Mouse (Mus musculus) heart, adult 2 months (tissue): ENCODE measurements around the gene Ccnf. TPM values are rescaled to one million over a fixed set of nuclear protein-coding genes. Genes with fewer than 3 reads are reported as not detected.
A peak's percentile ranks its signal among the peaks of the same experiment; 100 is the strongest.

Experiments used
- DNase-seq, 2 experiments: peaks; one replicate each; pipeline ENCODE4 v3.0.0; 2021
- H3K27ac ChIP-seq: fragments of 200-600 bp; 2 replicates; pipeline ENCODE4 v1.8.1; 2022
- H3K27me3 ChIP-seq: fragments of 200-500 bp; 2 replicates; pipeline ENCODE4 v1.6.1; 2012; ENCODE audit warnings: mild to moderate bottlenecking, low read length, inconsistent platforms, mixed read lengths; ENCODE audit not compliant: control insufficient read depth, insufficient read depth
- H3K36me3 ChIP-seq: fragments of 200-500 bp; 2 replicates; pipeline ENCODE4 v1.6.1; 2012; ENCODE audit warnings: low read length, inconsistent platforms; ENCODE audit not compliant: control insufficient read depth, insufficient read depth
- H3K4me1 ChIP-seq: fragments of 200-500 bp; 2 replicates; pipeline ENCODE4 v1.6.1; 2011; ENCODE audit warnings: low read length; ENCODE audit not compliant: control insufficient read depth, insufficient read depth
- H3K4me3 ChIP-seq: fragments of 200-600 bp; 2 replicates; pipeline ENCODE4 v1.8.1; 2022
- H3K79me2 ChIP-seq: fragments of 200-500 bp; replicated peaks from 2 replicates; pipeline ENCODE4 v1.6.1; 2012; ENCODE audit warnings: mild to moderate bottlenecking, inconsistent platforms, low read length, moderate library complexity, mixed read lengths; ENCODE audit not compliant: control insufficient read depth, insufficient read depth
- H3K9ac ChIP-seq: fragments of 200-500 bp; 2 replicates; pipeline ENCODE4 v1.6.1; 2012; ENCODE audit warnings: low read depth, mild to moderate bottlenecking, control low read depth, inconsistent platforms, low read length, mixed read lengths
- CTCF ChIP-seq: fragments of 200-600 bp; IDR thresholded peaks from 2 replicates; pipeline ENCODE4 v1.8.1; 2022; ENCODE audit warnings: antibody characterized with exemption, mild to moderate bottlenecking, moderate library complexity
- EP300 ChIP-seq: fragments of 200-500 bp; IDR thresholded peaks from 2 replicates; pipeline ENCODE4 v1.6.1; 2011; ENCODE audit warnings: low read depth, low read length, control low read depth; ENCODE audit not compliant: insufficient read depth
- POLR2A ChIP-seq: fragments of 200-500 bp; IDR thresholded peaks from 2 replicates; pipeline ENCODE4 v1.6.1; 2011; ENCODE audit warnings: mild to moderate bottlenecking, low read depth, low read length, control low read depth; ENCODE audit not compliant: insufficient read depth
- WGBS: fragments of 180-500 bp; shearing (Covaris S2); methylation state at CpG from one replicate; pipeline ENCODE4 v1.1.7; 2018; 5-methylcytosine and 5-hydroxymethylcytosine counted together
- intact Hi-C: fragments of 180-260 bp; cut with DNase I; formaldehyde crosslinking; loops from one replicate; pipeline ENCODE4 v1.15.1; 2025
- polyA plus RNA-seq: library from polyadenylated mRNA; depleted of rRNA; stranded (reverse); fragments of >200 nt; gene quantifications from 2 replicates; pipeline ENCODE4 v1.2.3, GENCODE M21; 2012
- total RNA-seq, 2 experiments: library from RNA; stranded (reverse); gene quantifications; 2 replicates each; pipeline ENCODE4 v1.2.3; 2021

The Ccnf gene
- total and polyA plus RNA-seq, 3 experiments, result 0.49 to 0.59 (median 0.57) TPM

DNA sequence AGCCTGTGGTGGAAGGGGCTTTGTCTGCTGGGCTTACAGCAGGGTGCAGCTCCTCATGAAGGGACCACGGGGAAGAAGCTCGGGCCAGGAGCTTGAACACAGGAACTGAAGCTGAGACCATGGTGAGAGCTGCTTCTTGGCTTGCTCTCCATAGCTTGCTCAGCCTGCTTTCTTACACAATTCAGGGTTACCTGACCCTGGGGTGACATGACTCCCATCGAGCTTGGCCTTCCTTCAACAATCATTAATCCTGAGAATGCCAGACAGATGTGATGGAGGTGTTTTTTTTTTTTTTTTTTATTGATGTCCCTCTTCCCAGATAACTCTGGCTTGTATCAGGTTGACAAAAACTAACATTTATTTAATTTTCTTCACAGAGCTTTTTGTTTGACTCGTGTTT lies 7.7 kb upstream of the Ccnf start:
- WGBS, result 76% methylated on average over 4 of the region's 4 CpGs
- no peak for TF ChIP-seq CTCF
- TF ChIP-seq EP300, result no peak
- TF ChIP-seq POLR2A, result no peak
- H3K4me1 ChIP-seq, result no peaks in the 10 kb centered on the region
- H3K9ac ChIP-seq, result no peak overlapping the region
- DNase-seq, result no peak
- intact Hi-C loops, result no loop called here
- H3K27ac ChIP-seq, result no peak overlapping the region
- no peak overlapping the region for H3K4me3 ChIP-seq
- no peaks in the 10 kb centered on the region for H3K27me3 ChIP-seq
- no peaks in the 10 kb centered on the region for H3K79me2 ChIP-seq
- H3K36me3 ChIP-seq, result no peaks in the 10 kb centered on the region

DNA sequence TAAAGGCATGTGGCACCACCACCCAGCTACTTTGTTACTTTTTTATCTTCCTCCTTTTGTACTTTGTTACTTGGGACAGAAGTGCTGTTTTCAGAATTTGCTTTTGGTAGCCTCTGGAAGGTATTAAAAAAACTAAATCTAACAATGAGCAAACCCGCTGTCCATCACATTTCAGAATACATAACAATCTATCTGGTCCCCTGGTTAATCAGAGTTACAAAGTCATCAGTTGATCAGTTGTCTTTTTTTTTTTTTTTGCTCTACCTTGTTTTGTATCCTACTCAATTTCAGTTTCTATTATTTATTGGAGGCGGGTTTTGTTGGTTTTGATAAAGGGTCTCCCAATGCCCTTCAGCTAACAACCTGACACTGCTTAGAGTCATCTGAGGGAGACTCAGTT lies 1.0 kb upstream of the Ccnf start:
- Histone ChIP-seq H3K27me3 (no peaks in the 10 kb centered on the region), H3K4me1 (no peaks in the 10 kb centered on the region), H3K79me2 (no peaks in the 10 kb centered on the region), H3K27ac (no peak overlapping the region), H3K9ac (no peak overlapping the region), H3K36me3 (no peaks in the 10 kb centered on the region), H3K4me3 (no peak overlapping the region)
- intact Hi-C loops, result loop anchor here (5.0 kb wide), 1 partner anchor 80 kb away; no protein-coding TSS in a partner anchor
- TF ChIP-seq CTCF, result no peak
- no peak for TF ChIP-seq POLR2A
- no peak for TF ChIP-seq EP300
- 98% methylated on average over 2 of the region's 2 CpGs for WGBS
- no peak for DNase-seq

DNA sequence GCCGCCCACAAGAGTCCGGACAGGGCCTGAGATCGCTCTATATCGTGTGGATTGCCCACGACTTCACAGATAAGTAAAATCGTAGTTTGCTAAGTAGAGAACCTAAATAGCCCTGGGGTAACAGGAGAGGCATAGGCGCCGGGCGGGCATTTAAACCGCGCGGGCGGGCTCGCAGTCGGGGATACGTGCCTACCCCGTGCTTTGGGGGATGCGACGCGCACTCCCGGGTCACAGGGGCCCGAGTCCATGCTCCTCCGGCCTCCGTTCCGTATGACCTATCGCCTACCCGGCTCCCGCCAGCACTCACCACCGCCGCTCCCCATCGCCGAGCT lies 330 bp downstream of the Ccnf start:
- no peaks in the 10 kb centered on the region for H3K27me3 ChIP-seq
- intact Hi-C loops, result loop anchor here (2.0 to 5.0 kb wide), 2 partner anchors 46 to 79 kb away; partner anchors contain the start of gene Tbc1d24
- peak overlapping the region; percentile 68 for H3K9ac ChIP-seq
- H3K36me3 ChIP-seq, result no peaks in the 10 kb centered on the region
- WGBS, result under 1% methylated on average over 32 of the region's 32 CpGs
- H3K27ac ChIP-seq, result peak overlapping the region; percentile 24; the same call in 1 of the 2 replicates
- no peak for TF ChIP-seq CTCF
- TF ChIP-seq POLR2A, result no peak
- no peak for TF ChIP-seq EP300
- H3K4me1 ChIP-seq, result no peaks in the 10 kb centered on the region
- H3K79me2 ChIP-seq, result no peaks in the 10 kb centered on the region
- H3K4me3 ChIP-seq, result peak overlapping the region; percentile 69
- DNase-seq, result no peak

DNA sequence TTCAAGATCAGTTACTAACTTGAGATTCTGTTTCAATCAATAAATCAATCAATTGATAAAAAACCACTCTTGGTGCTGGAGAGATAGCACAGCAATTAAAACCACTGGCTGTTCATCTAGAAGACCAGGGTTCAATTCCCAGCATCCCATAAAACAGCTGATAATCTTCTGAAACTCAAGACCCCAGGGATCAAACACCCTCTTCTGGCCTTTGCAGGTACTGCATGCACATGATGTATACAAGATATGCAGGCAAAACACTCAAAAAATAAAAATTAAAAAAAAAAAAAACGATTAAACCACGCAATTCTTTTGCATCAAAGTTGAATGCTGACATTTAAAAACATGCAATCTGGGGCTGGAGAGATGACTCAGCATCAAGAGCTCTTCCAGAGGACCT lies 2.6 kb downstream of the Ccnf start:
- Histone ChIP-seq H3K27ac (no peak overlapping the region), H3K36me3 (no peaks in the 10 kb centered on the region)
- TF ChIP-seq POLR2A (no peak), CTCF (peak; percentile 51)

DNA sequence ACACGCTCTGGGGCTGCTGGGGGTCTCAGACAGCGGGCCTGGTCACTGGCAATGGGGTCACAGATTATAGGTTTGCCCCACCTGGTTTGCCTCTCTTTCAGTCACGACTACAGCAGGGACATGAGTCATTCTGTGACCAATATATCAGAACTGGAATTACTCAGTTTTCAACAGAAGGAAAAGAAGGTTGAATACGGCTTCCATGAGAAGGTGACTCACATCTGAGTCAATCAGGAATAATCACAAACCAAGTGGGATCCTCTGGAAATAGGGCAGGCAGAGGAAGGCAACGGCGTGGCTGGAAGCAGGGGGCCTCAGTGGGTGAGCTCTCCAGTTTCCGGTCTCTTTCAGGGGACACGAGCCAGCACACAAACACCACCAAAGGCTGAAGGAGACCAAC lies 7.2 kb downstream of the Ccnf start:
- Histone ChIP-seq H3K4me3 (no peak overlapping the region), H3K27ac (no peak overlapping the region), H3K9ac (no peak overlapping the region), H3K27me3 (no peaks in the 10 kb centered on the region), H3K36me3 (no peaks in the 10 kb centered on the region), H3K4me1 (no peaks in the 10 kb centered on the region), H3K79me2 (no peaks in the 10 kb centered on the region)
- WGBS, result 97% methylated on average over 8 of the region's 8 CpGs
- intact Hi-C loops, result no loop called here
- no peak for TF ChIP-seq POLR2A
- no peak for TF ChIP-seq CTCF
- no peak for TF ChIP-seq EP300
- no peak for DNase-seq

More for the DNA sequence above, 2.6 kb downstream of the Ccnf start:
- 93% methylated on average over 2 of the region's 2 CpGs for WGBS
- H3K9ac ChIP-seq, result no peak overlapping the region
- intact Hi-C loops, result no loop called here
- H3K4me1 ChIP-seq, result no peaks in the 10 kb centered on the region
- DNase-seq, result no peak
- no peaks in the 10 kb centered on the region for H3K27me3 ChIP-seq
- no peak overlapping the region for H3K4me3 ChIP-seq
- H3K79me2 ChIP-seq, result no peaks in the 10 kb centered on the region

DNA sequence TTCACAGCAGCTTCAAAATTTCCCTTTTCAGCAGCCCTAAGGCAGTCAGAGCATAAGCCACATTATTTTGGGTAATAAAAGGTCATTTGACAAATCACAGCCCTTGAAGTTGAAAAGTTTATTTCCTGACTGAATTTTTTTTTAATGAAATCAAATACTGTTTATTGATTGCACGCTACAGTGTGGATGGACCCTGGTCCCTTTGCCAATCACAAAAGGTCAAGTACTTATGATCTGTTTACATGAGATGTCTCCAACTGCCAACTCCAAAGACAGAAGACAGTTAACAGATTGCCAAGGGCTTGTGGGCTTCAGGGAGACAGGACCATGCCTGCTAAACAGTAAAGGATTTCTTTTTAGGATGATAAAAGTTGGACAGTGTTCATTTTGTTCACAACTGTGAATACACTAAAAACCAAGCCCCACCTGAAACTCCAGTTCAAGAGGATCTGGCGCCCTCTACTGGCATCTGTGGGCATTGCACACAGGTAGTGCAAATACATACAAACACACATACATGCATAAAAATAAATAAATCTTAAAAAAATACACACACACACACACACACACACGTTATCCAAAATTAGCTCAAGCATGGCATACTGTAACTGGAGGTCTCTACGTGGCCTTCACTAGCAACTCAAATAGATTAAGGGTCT lies 7.8 kb downstream of the Ccnf start:
- Histone ChIP-seq H3K36me3 (no peaks in the 10 kb centered on the region), H3K4me3 (no peak overlapping the region), H3K27ac (no peak overlapping the region), H3K27me3 (no peaks in the 10 kb centered on the region), H3K79me2 (no peaks in the 10 kb centered on the region), H3K9ac (no peak overlapping the region), H3K4me1 (no peaks in the 10 kb centered on the region)
- WGBS, result 87% methylated on average over 4 of the region's 4 CpGs
- intact Hi-C loops, result no loop called here
- DNase-seq, result no peak
- TF ChIP-seq EP300, result no peak
- TF ChIP-seq POLR2A, result no peak
- TF ChIP-seq CTCF, result peak; percentile 68
